Mouse (Mus musculus) intestine, embryonic 15.5 days (tissue): ENCODE measurements around the gene Hoxa3. TPM values are rescaled to one million over a fixed set of nuclear protein-coding genes. Genes with fewer than 3 reads are reported as not detected.

Experiments
- ATAC-seq: fragments of 200-750 bp; cut with Nextera tagmentation; 2 replicates; pipeline ENCODE4 v1.8.0; 2017; ENCODE audit warnings: moderate TSS enrichment, moderate library complexity
- H3K27ac ChIP-seq: fragments of 300-500 bp; sonication (generic); 2 replicates; pipeline ENCODE4 v1.5.1; 2015; ENCODE audit warnings: mild to moderate bottlenecking, inconsistent platforms
- H3K27me3 ChIP-seq: fragments of 300-500 bp; sonication (generic); replicated peaks from 2 replicates; pipeline ENCODE4 v1.6.1; 2015; ENCODE audit warnings: inconsistent platforms
- H3K36me3 ChIP-seq: fragments of 300-500 bp; sonication (generic); 2 replicates; pipeline ENCODE4 v1.6.1; 2015; ENCODE audit warnings: inconsistent platforms
- H3K4me1 ChIP-seq: fragments of 300-500 bp; sonication (generic); replicated peaks from 2 replicates; pipeline ENCODE4 v1.6.1; 2015; ENCODE audit warnings: inconsistent platforms
- H3K4me2 ChIP-seq: fragments of 300-500 bp; sonication (generic); replicated peaks from 2 replicates; pipeline ENCODE4 v1.6.1; 2015; ENCODE audit warnings: mild to moderate bottlenecking, inconsistent platforms
- H3K4me3 ChIP-seq: fragments of 300-500 bp; sonication (generic); replicated peaks from 2 replicates; pipeline ENCODE4 v1.5.1; 2015; ENCODE audit warnings: inconsistent platforms
- H3K9ac ChIP-seq: fragments of 300-500 bp; sonication (generic); 2 replicates; pipeline ENCODE4 v1.6.1; 2015; ENCODE audit warnings: inconsistent platforms
- H3K9me3 ChIP-seq: fragments of 300-500 bp; sonication (generic); 2 replicates; pipeline ENCODE4 v1.6.1; 2016; ENCODE audit warnings: inconsistent platforms
- WGBS: fragments of 180-500 bp; shearing (Covaris S2); methylation state at CpG from one replicate; pipeline ENCODE4 v1.1.7; 2015; 5-methylcytosine and 5-hydroxymethylcytosine counted together
- polyA plus RNA-seq: library from polyadenylated mRNA; unstranded; fragments of >200 nt; fragmentation: Nextera tagmentation; extraction: Ambion mirVana; gene quantifications from 2 replicates; pipeline ENCODE4 v1.2.1, GENCODE M21; 2015

The Hoxa3 gene
- polyA plus RNA-seq, 1 experiment from 2014 or later, result 6.2 TPM

DNA sequence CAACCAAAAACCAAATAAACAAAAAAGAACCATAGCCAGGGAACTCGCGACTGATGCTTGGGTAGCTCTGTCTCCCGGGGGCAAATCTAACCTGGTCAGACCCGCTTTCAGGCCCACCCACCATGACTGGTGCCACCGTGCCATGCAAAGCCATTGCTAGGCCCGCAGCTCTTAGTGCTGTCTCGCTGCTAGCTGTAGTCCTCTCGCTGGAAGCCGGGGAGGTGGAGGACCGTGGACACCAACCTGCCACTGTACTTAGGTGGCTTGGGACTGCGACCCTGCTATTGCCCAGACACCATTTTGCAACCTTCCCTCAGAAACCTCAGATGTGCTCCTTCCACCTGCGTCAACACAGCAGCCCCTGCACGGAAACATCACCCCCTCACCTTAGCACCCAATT, 1.2 kb downstream of the Hoxa3 start:
- Histone ChIP-seq H3K9ac (peak overlapping the region; percentile 69), H3K4me3 (peak overlapping the region; percentile 52), H3K4me2 (peak overlapping the region; percentile 69), H3K27ac (peak overlapping the region; percentile 48; the same call in 1 of the 2 replicates), H3K36me3 (no peaks in the 10 kb centered on the region), H3K27me3 (peaks cover 77% of the 10 kb centered on the region), H3K9me3 (no peaks in the 10 kb centered on the region), H3K4me1 (peaks cover 41% of the 10 kb centered on the region)
- peak; percentile 27; the same call in 1 of the 2 replicates for ATAC-seq
- 6% methylated on average over 13 of the region's 13 CpGs for WGBS

DNA sequence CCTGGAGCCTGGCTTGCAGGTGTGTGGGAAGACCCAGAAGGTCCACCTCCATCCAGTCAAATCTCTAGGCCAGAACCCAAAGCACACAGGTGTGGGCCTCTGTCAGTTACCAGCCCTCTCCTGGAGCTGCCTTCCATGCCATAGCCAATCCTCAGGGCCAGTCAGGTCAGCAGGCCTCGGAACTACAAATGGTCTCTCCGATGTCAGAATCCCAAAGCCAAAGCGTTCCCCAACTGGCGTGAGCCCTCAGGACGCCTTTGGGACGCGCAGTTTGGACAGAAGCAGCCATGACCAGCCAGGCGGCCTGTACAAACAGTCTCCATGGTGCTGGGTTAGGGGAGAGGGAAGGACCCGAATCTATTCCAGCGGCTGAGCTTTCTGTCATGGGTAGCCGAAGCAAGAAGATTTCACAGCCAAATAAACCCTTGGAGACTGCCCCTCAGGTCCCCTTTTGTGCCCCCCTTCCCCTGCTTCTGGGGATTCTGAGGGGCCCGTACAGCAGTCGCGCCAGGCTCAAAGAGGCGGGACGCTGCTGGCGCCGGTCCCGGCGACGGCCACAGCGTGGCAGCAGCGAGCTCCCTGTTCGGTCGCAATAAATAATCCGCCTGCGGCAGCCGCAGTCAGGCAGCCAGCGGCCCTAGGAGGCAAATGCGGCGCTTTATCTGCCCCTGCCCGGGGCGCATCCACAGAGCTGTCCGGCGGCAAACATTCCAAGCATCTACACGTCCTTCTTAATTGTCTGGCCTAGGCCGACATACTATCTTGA, 1.8 kb downstream of the Hoxa3 start:
- no peaks in the 10 kb centered on the region for H3K36me3 ChIP-seq
- no peaks in the 10 kb centered on the region for H3K9me3 ChIP-seq
- peak; percentile 72 for ATAC-seq
- peaks cover 75% of the 10 kb centered on the region for H3K27me3 ChIP-seq
- 2% methylated on average over 37 of the region's 37 CpGs for WGBS
- H3K4me1 ChIP-seq, result peaks cover 40% of the 10 kb centered on the region
- peak overlapping the region; percentile 48; the same call in 1 of the 2 replicates for H3K27ac ChIP-seq
- peak overlapping the region; percentile 52 for H3K4me3 ChIP-seq
- peak overlapping the region; percentile 69 for H3K4me2 ChIP-seq
- H3K9ac ChIP-seq, result peak overlapping the region; percentile 69

DNA sequence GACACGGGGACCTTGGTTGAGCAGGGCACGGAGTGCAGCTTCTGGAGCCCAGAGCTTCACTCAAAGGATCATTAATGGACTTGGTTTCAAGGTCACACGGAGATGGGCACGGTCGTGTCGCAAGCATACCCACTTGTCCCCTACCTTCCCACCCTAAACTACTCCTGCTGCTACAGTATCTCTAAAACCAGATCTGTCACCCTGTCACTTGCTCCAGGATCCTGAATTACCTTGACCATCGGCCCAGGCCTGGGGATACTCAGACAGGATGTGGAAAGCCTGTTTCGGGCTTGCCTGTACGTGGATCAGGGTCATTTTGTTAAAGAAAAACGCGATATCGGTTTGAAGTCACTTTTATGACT, 3.5 kb downstream of the Hoxa3 start:
- Histone ChIP-seq H3K4me2 (peak overlapping the region; percentile 91), H3K27ac (0 out of 2 replicates have a peak overlapping the region, but pooled peaks have one; percentile 27), H3K4me3 (peak overlapping the region; percentile 39), H3K4me1 (peaks cover 39% of the 10 kb centered on the region), H3K36me3 (no peaks in the 10 kb centered on the region), H3K27me3 (peaks cover 72% of the 10 kb centered on the region), H3K9ac (peak overlapping the region; percentile 15), H3K9me3 (no peaks in the 10 kb centered on the region)
- no peak for ATAC-seq
- 28% methylated on average over 12 of the region's 12 CpGs for WGBS

DNA sequence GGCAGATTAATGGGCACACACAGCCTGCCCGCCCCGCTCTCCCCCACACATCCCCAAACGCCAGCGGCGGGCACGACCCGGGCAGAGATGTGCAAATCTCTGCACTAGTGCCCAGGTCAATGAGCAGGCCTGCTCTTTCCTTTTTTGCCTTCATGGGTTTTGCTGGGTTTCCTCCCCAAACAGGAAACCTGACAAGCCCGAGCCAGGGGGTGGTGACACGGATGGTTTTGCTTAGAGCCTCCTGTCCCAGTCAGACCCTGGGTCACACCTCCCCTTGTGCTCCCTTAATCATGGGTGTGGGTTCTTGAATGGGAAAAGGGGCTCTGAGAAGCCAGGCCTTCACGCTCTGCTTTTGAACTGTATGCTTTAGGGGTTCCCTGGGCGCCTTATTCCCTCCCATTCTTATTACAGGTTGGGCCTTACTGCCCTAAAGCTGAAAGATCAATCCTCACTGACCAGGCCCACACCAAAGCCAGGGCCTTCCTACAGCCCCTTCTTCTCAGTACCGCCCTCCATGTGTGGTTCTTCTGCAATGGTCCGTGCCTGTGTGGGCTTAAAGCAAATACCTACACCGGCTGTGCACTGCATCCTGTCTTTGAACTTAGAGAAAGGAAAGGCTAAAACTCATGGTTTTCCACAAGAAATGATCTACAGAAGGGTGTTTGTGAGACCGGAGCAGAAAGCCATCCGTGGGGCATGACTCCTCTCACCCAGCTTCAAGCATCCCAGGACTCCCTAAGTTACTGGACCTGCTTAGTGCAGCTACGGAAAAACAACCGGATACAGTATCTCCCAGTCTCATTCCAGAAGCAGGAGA, 4.1 kb downstream of the Hoxa3 start:
- Histone ChIP-seq H3K4me2 (peak overlapping the region; percentile 91), H3K4me1 (peaks cover 39% of the 10 kb centered on the region), H3K36me3 (no peaks in the 10 kb centered on the region), H3K9me3 (no peaks in the 10 kb centered on the region), H3K27me3 (peaks cover 66% of the 10 kb centered on the region), H3K4me3 (peak overlapping the region; percentile 39), H3K27ac (peak overlapping the region; percentile 30; the same call in 1 of the 2 replicates), H3K9ac (peak overlapping the region; percentile 15)
- WGBS, result 28% methylated on average over 17 of the region's 18 CpGs
- no peak for ATAC-seq

DNA sequence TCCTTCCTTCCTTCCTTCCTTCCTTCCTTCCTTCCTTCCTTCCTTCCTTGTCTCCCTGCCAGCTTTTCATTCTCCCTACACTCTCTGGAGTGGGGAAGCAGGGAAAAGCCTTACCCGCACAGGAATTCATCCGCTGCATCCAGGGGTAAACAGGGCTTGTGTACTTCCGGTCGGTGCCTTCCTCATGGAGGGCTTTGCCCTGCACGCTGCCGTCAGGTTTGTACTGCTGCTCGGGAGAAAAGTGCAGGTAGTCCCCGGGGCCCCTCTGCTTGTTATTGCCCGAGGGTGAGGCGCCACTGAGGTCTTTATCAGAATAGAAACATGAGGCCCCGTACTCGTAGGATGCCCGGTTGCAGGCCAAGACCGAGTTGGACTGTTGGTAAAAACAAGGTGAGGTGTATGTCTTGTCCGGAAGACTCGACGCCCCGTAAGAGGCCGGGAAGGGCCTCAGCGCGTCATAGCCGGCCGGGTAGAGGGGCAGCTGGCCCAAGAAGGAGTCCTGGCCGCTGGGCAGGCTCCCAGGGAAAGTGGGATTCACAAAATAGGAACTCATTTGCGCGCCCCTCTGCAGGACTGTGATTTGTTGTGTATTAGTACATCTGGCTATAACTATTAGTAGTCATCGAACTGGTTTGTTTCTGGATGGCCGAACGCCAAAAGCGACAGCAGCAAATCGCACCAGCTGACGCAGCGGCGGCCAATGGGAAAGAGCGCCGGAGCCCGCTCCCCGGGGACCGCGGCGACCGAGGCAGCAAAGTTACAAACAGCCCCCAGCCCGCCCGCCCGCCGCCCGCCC, 4.9 kb downstream of the Hoxa3 start, which contains the start of gene Hoxa6:
Hoxa6 (minus strand) TSS at position 651 of the 796 bp plus-strand sequence.
- peaks cover 63% of the 10 kb centered on the region for H3K27me3 ChIP-seq
- ATAC-seq, result 0 out of 2 replicates have a peak, but pooled peaks have one; percentile 6

DNA sequence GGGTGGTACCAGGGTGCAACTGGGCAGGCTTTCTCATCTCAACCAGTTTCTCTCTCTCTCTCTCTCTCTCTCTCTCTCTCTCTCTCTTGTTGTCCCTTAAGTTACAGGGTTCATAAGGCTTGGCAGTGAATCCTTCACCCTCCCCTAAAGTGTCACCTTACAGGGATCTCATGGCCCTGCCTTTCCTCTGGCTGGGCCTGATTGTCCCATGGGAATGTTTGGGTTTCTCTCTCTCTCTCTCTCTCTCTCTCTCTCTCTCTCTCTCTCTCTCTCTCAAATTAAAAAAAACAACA, 5.5 kb downstream of the Hoxa3 start:
- Histone ChIP-seq H3K4me1 (peaks cover 34% of the 10 kb centered on the region), H3K9ac (no peak overlapping the region), H3K27ac (0 out of 2 replicates have a peak overlapping the region, but pooled peaks have one; percentile 33), H3K27me3 (peaks cover 57% of the 10 kb centered on the region), H3K9me3 (no peaks in the 10 kb centered on the region), H3K36me3 (no peaks in the 10 kb centered on the region), H3K4me2 (peak overlapping the region; percentile 91), H3K4me3 (0 out of 2 replicates have a peak overlapping the region, but pooled peaks have one; percentile 9)
- ATAC-seq, result no peak

More for the DNA sequence above, 4.9 kb downstream of the Hoxa3 start, which contains the start of gene Hoxa6:
- H3K4me3 ChIP-seq, result peak within 1 kb of the TSS; percentile 39
- peak within 1 kb of the TSS; percentile 15 for H3K9ac ChIP-seq
- H3K4me2 ChIP-seq, result peak within 1 kb of the TSS; percentile 91
- H3K27ac ChIP-seq, result peak within 1 kb of the TSS; percentile 33
- H3K36me3 ChIP-seq, result no peaks in the 10 kb centered on the region
- peaks cover 39% of the 10 kb centered on the region for H3K4me1 ChIP-seq
- H3K9me3 ChIP-seq, result no peaks in the 10 kb centered on the region
- WGBS, result 7% methylated on average over 47 of the region's 47 CpGs

DNA sequence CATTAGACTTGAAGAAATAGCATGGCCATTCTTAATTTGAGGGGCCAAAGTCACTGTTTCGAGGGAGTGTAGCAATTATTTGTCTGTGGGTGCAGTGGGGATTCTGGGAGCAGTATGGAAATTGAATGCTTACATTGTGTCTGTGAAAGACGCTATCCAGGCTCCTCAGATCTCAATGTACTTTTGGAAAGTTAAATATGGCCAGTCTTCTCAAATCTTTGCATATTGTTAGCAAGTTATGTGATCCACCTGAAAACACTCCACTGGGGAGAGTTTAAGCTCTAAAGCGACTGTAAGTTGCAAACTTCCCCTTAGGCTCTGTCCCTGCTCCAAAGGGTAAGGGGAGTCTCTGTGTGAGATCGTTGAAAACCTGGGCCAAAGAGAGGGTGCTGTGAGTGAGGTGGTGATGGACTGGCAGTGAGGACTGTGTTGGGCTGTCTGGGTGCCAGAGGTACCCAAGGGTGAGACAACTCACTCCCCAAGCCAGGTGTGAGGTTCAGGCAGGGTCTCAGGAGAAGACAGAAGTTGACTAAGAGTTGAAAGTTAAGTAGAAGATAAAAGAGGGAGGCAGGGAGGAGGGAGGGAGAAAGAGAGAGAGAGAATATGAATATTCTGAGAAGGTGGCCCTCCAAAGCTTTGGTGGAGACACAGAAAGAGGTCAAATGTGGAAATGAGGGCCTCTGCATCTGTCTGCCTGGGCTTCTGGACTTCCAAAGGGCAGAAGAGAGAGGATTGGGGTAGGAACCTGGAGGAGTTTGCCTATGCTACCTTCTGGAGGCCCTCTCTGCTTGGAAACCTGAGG, 6.1 kb downstream of the Hoxa3 start:
- H3K9ac ChIP-seq, result 0 out of 2 replicates have a peak overlapping the region, but pooled peaks have one; percentile 9
- peaks cover 55% of the 10 kb centered on the region for H3K27me3 ChIP-seq
- peak overlapping the region; percentile 9; the same call in 1 of the 2 replicates for H3K4me3 ChIP-seq
- 30% methylated on average over 4 of the region's 4 CpGs for WGBS
- no peaks in the 10 kb centered on the region for H3K9me3 ChIP-seq
- ATAC-seq, result no peak
- no peaks in the 10 kb centered on the region for H3K36me3 ChIP-seq
- peaks cover 38% of the 10 kb centered on the region for H3K4me1 ChIP-seq
- peak overlapping the region; percentile 91 for H3K4me2 ChIP-seq
- 0 out of 2 replicates have a peak overlapping the region, but pooled peaks have one; percentile 33 for H3K27ac ChIP-seq

DNA sequence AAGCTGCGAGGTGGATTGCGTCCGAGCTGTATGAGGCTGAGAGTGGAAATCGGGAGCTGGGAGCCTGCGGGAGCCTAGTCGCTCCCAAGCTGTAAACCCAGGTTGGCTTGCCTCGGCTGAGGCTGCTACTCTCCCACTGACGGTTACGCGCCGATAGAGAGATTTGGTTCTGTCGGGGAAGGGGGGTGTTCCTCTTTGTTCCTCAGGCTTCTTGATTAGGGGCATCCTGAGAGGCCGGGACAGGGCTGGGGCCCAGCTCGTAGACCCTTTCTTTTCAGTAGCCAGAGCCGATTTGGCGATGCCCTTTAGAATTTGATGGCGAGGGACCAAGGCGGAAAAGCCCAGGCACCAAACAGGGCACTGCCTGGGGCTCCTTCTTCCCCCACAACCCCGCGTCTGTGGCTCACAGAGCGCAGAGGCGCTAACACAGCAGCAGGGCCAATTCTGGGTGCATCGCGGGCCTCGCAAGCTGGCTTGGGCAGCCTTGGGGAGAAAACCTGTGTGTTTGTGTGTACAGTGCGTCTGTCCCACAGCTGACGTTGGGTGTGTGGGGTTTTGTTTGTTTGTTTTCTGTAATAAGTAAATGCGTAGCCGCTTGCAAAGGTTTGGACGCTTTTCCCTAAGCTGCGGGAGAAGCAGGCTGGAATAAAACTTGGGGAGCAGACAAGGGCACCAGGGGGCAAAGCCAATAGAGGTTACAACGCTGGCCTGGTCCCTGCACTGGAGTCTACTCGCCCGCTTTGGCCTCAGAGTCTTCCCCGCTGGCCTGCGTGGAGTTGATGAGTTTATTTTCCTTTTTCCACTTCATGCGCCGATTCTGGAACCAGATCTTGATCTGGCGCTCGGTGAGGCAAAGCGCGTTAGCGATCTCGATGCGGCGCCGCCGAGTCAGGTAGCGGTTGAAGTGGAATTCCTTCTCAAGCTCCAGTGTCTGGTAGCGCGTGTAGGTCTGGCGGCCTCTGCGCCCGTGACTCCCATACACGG, 7.2 kb downstream of the Hoxa3 start:
- H3K36me3 ChIP-seq, result no peaks in the 10 kb centered on the region
- H3K27me3 ChIP-seq, result peaks cover 45% of the 10 kb centered on the region
- H3K4me2 ChIP-seq, result peak overlapping the region; percentile 91
- peaks cover 27% of the 10 kb centered on the region for H3K4me1 ChIP-seq
- H3K27ac ChIP-seq, result peak overlapping the region; percentile 45
- ATAC-seq, result no peak
- H3K9ac ChIP-seq, result peak overlapping the region; percentile 9; the same call in 1 of the 2 replicates
- H3K4me3 ChIP-seq, result peak overlapping the region; percentile 14
- no peaks in the 10 kb centered on the region for H3K9me3 ChIP-seq
- WGBS, result 30% methylated on average over 55 of the region's 55 CpGs

DNA sequence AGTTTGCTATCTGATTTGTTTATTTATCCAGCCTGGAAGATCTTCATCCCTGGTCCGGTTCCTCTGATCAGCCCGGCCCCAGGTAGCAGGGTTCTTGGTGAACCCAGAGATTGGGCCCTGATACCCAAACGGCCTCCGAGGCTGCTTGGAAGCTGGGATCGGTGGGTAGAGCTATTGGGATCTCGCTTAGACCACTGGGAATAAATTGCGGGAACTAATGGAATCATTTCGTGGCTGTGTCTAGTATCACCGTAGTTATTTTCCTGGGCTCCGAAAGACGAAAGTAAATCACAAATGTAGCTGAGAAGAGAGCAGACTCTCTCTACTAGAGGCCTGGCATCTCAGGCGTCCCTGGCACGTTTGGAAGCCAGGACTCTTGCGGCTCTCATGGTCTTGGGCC, 7.9 kb downstream of the Hoxa3 start:
- H3K4me2 ChIP-seq, result peak overlapping the region; percentile 91
- H3K4me3 ChIP-seq, result peak overlapping the region; percentile 4; the same call in 1 of the 2 replicates
- H3K36me3 ChIP-seq, result no peaks in the 10 kb centered on the region
- peak overlapping the region; percentile 45 for H3K27ac ChIP-seq
- no peak for ATAC-seq
- peaks cover 43% of the 10 kb centered on the region for H3K27me3 ChIP-seq
- no peaks in the 10 kb centered on the region for H3K9me3 ChIP-seq
- H3K4me1 ChIP-seq, result peaks cover 30% of the 10 kb centered on the region
- WGBS, result 31% methylated on average over 14 of the region's 14 CpGs
- peak overlapping the region; percentile 9; the same call in 1 of the 2 replicates for H3K9ac ChIP-seq

DNA sequence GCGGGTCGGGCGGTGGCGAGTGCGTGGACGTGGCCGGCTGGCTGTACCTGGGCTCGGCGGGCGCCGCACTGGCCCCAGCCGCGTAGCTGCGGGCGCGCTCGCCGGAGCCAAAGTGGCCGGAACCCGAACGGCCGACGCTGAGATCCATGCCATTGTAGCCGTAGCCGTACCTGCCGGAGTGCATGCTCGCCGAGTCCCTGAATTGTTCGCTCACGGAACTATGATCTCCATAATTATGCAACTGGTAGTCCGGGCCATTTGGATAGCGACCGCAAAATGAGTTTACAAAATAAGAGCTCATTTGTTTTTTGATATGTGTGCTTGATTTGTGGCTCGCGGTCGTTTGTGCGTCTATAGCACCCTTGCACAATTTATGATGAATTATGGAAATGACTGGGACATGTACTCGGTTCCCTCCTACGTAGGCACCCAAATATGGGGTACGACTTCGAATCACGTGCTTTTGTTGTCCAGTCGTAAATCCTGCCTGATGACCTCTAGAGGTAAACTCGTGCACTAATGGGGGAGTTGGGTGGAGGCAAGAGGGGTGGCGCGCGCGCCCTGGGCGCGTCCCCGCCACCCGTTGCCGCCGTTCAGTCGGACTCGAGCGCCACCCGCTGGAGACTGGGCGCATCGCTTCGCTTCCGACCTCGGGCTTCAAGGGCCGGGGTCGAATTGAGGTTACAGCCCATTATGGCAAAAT, 8.9 kb downstream of the Hoxa3 start, which contains the start of gene Hoxa5:
Hoxa5 (minus strand) TSS at position 538 of the 703 bp plus-strand sequence.
- H3K4me1 ChIP-seq, result peaks cover 27% of the 10 kb centered on the region
- H3K27ac ChIP-seq, result peak within 1 kb of the TSS; percentile 73
- WGBS, result 3% methylated on average over 65 of the region's 65 CpGs
- peak within 1 kb of the TSS; percentile 60 for H3K4me3 ChIP-seq
- H3K9me3 ChIP-seq, result no peaks in the 10 kb centered on the region
- ATAC-seq, result peak; percentile 55
- no peaks in the 10 kb centered on the region for H3K36me3 ChIP-seq
- H3K27me3 ChIP-seq, result peaks cover 33% of the 10 kb centered on the region
- peak within 1 kb of the TSS; percentile 81 for H3K9ac ChIP-seq
- H3K4me2 ChIP-seq, result peak within 1 kb of the TSS; percentile 91
